ENCODE assay signal across 22 mouse cellular contexts in the genomic region with DNA sequence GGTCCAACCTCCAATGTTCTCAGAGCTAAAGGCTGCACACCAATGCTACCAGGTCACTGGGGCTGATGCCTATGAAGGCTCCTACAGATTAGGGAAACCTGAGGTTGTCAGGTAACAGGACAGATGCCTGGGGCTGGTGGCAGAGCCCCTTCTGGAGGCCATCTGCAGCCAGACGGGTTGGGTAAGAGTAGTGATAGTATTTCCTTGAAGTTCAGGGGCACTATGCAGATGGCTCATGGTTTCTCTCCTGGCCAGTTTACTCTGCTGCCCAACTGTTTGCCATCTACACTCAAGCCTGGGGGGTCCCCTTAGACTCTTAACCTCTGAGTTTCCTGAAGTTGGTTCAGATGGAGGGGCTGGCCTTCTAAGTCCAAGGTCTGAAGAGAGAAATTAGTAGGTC. TPM values are rescaled to one million over a fixed set of nuclear protein-coding genes. Genes with fewer than 3 reads are reported as not detected.
DNase-seq lines count a peak whose midpoint lies in the region.
"Had no signal": no experiment of that assay in that cellular context is flagged by ENCODE, and none has a peak within 500 bp of the region (broad histone marks: within the 10 kb centered on the region; RNA-seq: fewer than 3 reads in every experiment).

No protein-coding gene starts in this region.

- intact Hi-C loops in heart, postnatal 36 days (cut with DNase I), result no loop called here

- H3K4me3 ChIP-seq in heart, embryonic 10.5 days, result no peak overlapping the region
- H3K4me3 ChIP-seq: embryonic facial prominence, embryonic 13.5 days; embryonic facial prominence, embryonic 15.5 days; erythroblast, embryonic 14.5 days; forebrain, embryonic 10.5 days; forebrain, embryonic 12.5 days had no signal

- H3K27me3 ChIP-seq in heart, embryonic 10.5 days (ENCODE audit: insufficient read depth, poor library complexity, severe bottlenecking), result no peaks in the 10 kb centered on the region
- H3K27me3 ChIP-seq: embryonic facial prominence, embryonic 13.5 days; embryonic facial prominence, embryonic 15.5 days; forebrain, embryonic 12.5 days had no signal

- no peaks in the 10 kb centered on the region for H3K9me3 ChIP-seq in heart, embryonic 10.5 days
- H3K9me3 ChIP-seq: embryonic facial prominence, embryonic 13.5 days; embryonic facial prominence, embryonic 15.5 days; forebrain, embryonic 10.5 days; forebrain, embryonic 12.5 days had no signal

- H3K27ac ChIP-seq in heart, embryonic 10.5 days, result no peak overlapping the region
- H3K27ac ChIP-seq: embryonic facial prominence, embryonic 13.5 days; embryonic facial prominence, embryonic 15.5 days; forebrain, embryonic 10.5 days; forebrain, embryonic 12.5 days had no signal

- H3K36me3 ChIP-seq in heart, embryonic 10.5 days, result no peaks in the 10 kb centered on the region
- H3K36me3 ChIP-seq: embryonic facial prominence, embryonic 15.5 days had no signal

- 84% methylated on average over 1 of the region's 1 CpGs for WGBS in heart, embryonic 10.5 days

- peaks cover 8% of the 10 kb centered on the region for H3K4me1 ChIP-seq in heart, embryonic 10.5 days
- H3K4me1 ChIP-seq: embryonic facial prominence, embryonic 15.5 days; forebrain, embryonic 10.5 days; forebrain, embryonic 12.5 days had no signal

- peak; percentile 61 for DNase-seq in heart, embryonic 10.5 days (ENCODE audit: low spot score)
- no peak for DNase-seq in heart, postnatal 36 days
- DNase-seq in ovary, postnatal 36 days (ENCODE audit: low spot score), result peak; percentile 2
- DNase-seq in ovary, postnatal 14 days (ENCODE audit: low spot score), result no peak
- peak; percentile 1 for DNase-seq in urinary bladder, postnatal 10 days (ENCODE audit: low spot score)
- DNase-seq in urinary bladder, postnatal 36 days (ENCODE audit: low spot score in 2 of 2), result no peak
- DNase-seq: adrenal gland, adult 2 months; adrenal gland, postnatal 10 days; adrenal gland, postnatal 25 days; cerebellum, adult 11 months; cerebellum, adult 18-20 months; cerebellum, adult 8-10 months; cerebellum, adult 9-11 months; cerebellum, postnatal 14 days; embryo, embryonic 11 days had no signal

RNA-seq across cellular contexts. Expression of gene Col6a1, which starts 40.2 kb away (rescaled TPM):
- 17.1 and 18.2 TPM in 2 replicates for polyA plus RNA-seq in heart, embryonic 10.5 days (2016; fragmentation: Nextera tagmentation; extraction: Ambion mirVana)
- total RNA-seq in heart, postnatal 36 days (2021), result 10 to 100 TPM; 69.8 to 78.5 TPM
- total RNA-seq: common myeloid progenitor, adult 5-6 weeks; MEL had no signal
- polyA plus RNA-seq: erythroblast, embryonic 14.5 days had no signal

Comparison
In these comparisons a context has a peak if more than half of its experiments do, and no peak if none do; other contexts are left out.
1. DNase-seq: peak in heart, embryonic 10.5 days (single experiment), ovary, postnatal 36 days (single experiment) and urinary bladder, postnatal 10 days (single experiment); none in heart, postnatal 36 days (0 of 2), ovary, postnatal 14 days (single experiment) and urinary bladder, postnatal 36 days (0 of 2).